Mouse (Mus musculus) gastrocnemius, postnatal 36 days (tissue): ENCODE measurements around the gene 2010300C02Rik. TPM values are rescaled to one million over a fixed set of nuclear protein-coding genes. Genes with fewer than 3 reads are reported as not detected.
A peak's percentile ranks its signal among the peaks of the same experiment; 100 is the strongest.

Experiments used
- DNase-seq, 2 experiments: peaks; one replicate each; pipeline ENCODE4 v3.0.0; 2022
- intact Hi-C: fragments of 180-260 bp; cut with DNase I; formaldehyde crosslinking; loops from one replicate; pipeline ENCODE4 v1.15.1; 2025
- long read RNA-seq, 2 experiments: library from polyadenylated mRNA; stranded (forward); transcript quantifications; one replicate each; pipeline ENCODE4 v2.0.0; 2021
- total RNA-seq, 2 experiments: library from RNA; stranded (reverse); gene quantifications; 2 replicates each; pipeline ENCODE4 v1.2.3; 2021

Gene 2010300C02Rik
- under 1 TPM; 0.25 to 0.41 TPM for total RNA-seq
- long read RNA-seq, experiment 1, result 0 reads
- long read RNA-seq, experiment 2, result 0 reads

- intact Hi-C loops, result no loop called here
- DNase-seq, result peak in 1 of 2 experiments; percentile 11
Observed at GRCm38 (mm10) chr1:37719761-37720640, at the start of gene 2010300C02Rik. Gene 2010300C02Rik, minus strand, starts transcription at chr1:37720085.

GRCm38 (mm10) chr1:37759407-37759806 is 39.5 kb upstream of the 2010300C02Rik start:
- intact Hi-C loops, result no loop called here

GRCm38 (mm10) chr1:37744650-37745259 is 24.9 kb upstream of the 2010300C02Rik start:
- no peak for DNase-seq
- intact Hi-C loops, result no loop called here

More at GRCm38 (mm10) chr1:37759407-37759806, 39.5 kb upstream of the 2010300C02Rik start:
- no peak for DNase-seq

- intact Hi-C loops, result no loop called here
- no peak for DNase-seq
Observed at GRCm38 (mm10) chr1:37742602-37743270, 22.9 kb upstream of the 2010300C02Rik start.

- intact Hi-C loops, result no loop called here
- no peak for DNase-seq
Observed at GRCm38 (mm10) chr1:37742126-37742525, 22.2 kb upstream of the 2010300C02Rik start.

- no peak for DNase-seq
- intact Hi-C loops, result no loop called here
Observed at GRCm38 (mm10) chr1:37740161-37740802, 20.4 kb upstream of the 2010300C02Rik start.

GRCm38 (mm10) chr1:37738895-37739294 is 19.0 kb upstream of the 2010300C02Rik start:
- intact Hi-C loops, result no loop called here
- DNase-seq, result no peak

- intact Hi-C loops, result no loop called here
- no peak for DNase-seq
Observed at GRCm38 (mm10) chr1:37737045-37737444, 17.2 kb upstream of the 2010300C02Rik start.

- no peak for DNase-seq
- intact Hi-C loops, result no loop called here
Observed at GRCm38 (mm10) chr1:37735932-37736331, 16.0 kb upstream of the 2010300C02Rik start.

GRCm38 (mm10) chr1:37734841-37735240 is 15.0 kb upstream of the 2010300C02Rik start:
- intact Hi-C loops, result no loop called here

GRCm38 (mm10) chr1:37729353-37729752 is 9.5 kb upstream of the 2010300C02Rik start:
- intact Hi-C loops, result no loop called here
- no peak for DNase-seq

More at GRCm38 (mm10) chr1:37734841-37735240, 15.0 kb upstream of the 2010300C02Rik start:
- DNase-seq, result no peak

- intact Hi-C loops, result no loop called here
- DNase-seq, result no peak
Observed at GRCm38 (mm10) chr1:37728053-37728452, 8.2 kb upstream of the 2010300C02Rik start.

GRCm38 (mm10) chr1:37727186-37727585 is 7.3 kb upstream of the 2010300C02Rik start:
- intact Hi-C loops, result no loop called here
- no peak for DNase-seq

- no peak for DNase-seq
- intact Hi-C loops, result no loop called here
Observed at GRCm38 (mm10) chr1:37726426-37726825, 6.5 kb upstream of the 2010300C02Rik start.

- DNase-seq, result no peak
- intact Hi-C loops, result no loop called here
Observed at GRCm38 (mm10) chr1:37725880-37726279, 6.0 kb upstream of the 2010300C02Rik start.

- intact Hi-C loops, result no loop called here
- no peak for DNase-seq
Observed at GRCm38 (mm10) chr1:37721092-37721491, 1.2 kb upstream of the 2010300C02Rik start.

GRCm38 (mm10) chr1:37719030-37719723 is 708 bp downstream of the 2010300C02Rik start:
- intact Hi-C loops, result no loop called here
- no peak for DNase-seq

- no peak for DNase-seq
- intact Hi-C loops, result no loop called here
Observed at GRCm38 (mm10) chr1:37718516-37718915, 1.4 kb downstream of the 2010300C02Rik start.

- intact Hi-C loops, result no loop called here
- DNase-seq, result no peak
Observed at GRCm38 (mm10) chr1:37717415-37718195, 2.3 kb downstream of the 2010300C02Rik start.
